Mouse (Mus musculus) hindbrain, embryonic 14.5 days (tissue): ENCODE data around the gene Kif16b. TPM values are rescaled to one million over a fixed set of nuclear protein-coding genes. Genes with fewer than 3 reads are reported as not detected.
A peak's percentile ranks its signal among the peaks of the same experiment; 100 is the strongest.

ENCODE experiments used
- ATAC-seq: fragments of 200-750 bp; cut with Nextera tagmentation; 2 replicates; pipeline ENCODE4 v1.8.0; 2017; ENCODE audit warnings: moderate number of reproducible peaks, mild to moderate bottlenecking, moderate TSS enrichment, moderate library complexity; ENCODE audit not compliant: low FRiP score
- DNase-seq: peaks from one replicate; pipeline ENCODE4 v3.0.0-alpha.2; 2015; ENCODE audit warnings: low spot score
- H3K27ac ChIP-seq: fragments of 300-500 bp; sonication (generic); 2 replicates; pipeline ENCODE4 v1.5.1; 2014; ENCODE audit warnings: mild to moderate bottlenecking, moderate library complexity
- H3K27me3 ChIP-seq: fragments of 300-500 bp; sonication (generic); 2 replicates; pipeline ENCODE4 v1.6.1; 2014; ENCODE audit warnings: mild to moderate bottlenecking, low read length, mixed read lengths; ENCODE audit not compliant: control insufficient read depth, insufficient read depth
- H3K36me3 ChIP-seq: fragments of 300-500 bp; sonication (generic); replicated peaks from 2 replicates; pipeline ENCODE4 v1.6.1; 2014; ENCODE audit not compliant: control insufficient read depth, insufficient read depth
- H3K4me1 ChIP-seq: fragments of 300-500 bp; sonication (generic); replicated peaks from 2 replicates; pipeline ENCODE4 v1.6.1; 2014; ENCODE audit warnings: antibody characterized with exemption, low read length, mixed read lengths; ENCODE audit not compliant: control insufficient read depth, insufficient read depth
- H3K4me2 ChIP-seq: fragments of 300-500 bp; sonication (generic); replicated peaks from 2 replicates; pipeline ENCODE4 v1.6.1; 2014; ENCODE audit warnings: mild to moderate bottlenecking, moderate library complexity
- H3K4me3 ChIP-seq: fragments of 300-500 bp; sonication (generic); replicated peaks from 2 replicates; pipeline ENCODE4 v1.5.1; 2014; ENCODE audit warnings: mild to moderate bottlenecking, low read length
- H3K9ac ChIP-seq: fragments of 300-500 bp; sonication (generic); 2 replicates; pipeline ENCODE4 v1.6.1; 2014
- H3K9me3 ChIP-seq: fragments of 300-500 bp; sonication (generic); 2 replicates; pipeline ENCODE4 v1.6.1; 2016; ENCODE audit warnings: low read length; ENCODE audit not compliant: control insufficient read depth
- WGBS: fragments of 180-500 bp; shearing (Covaris S2); extraction: QIAGEN DNeasy Blood & Tissue Kit; methylation state at CpG from one replicate; pipeline ENCODE4 v1.1.7; 2014; 5-methylcytosine and 5-hydroxymethylcytosine counted together
- polyA plus RNA-seq: library from polyadenylated mRNA; unstranded; fragments of >200 nt; fragmentation: Nextera tagmentation; extraction: Ambion mirVana; gene quantifications from 2 replicates; pipeline ENCODE4 v1.2.1, GENCODE M21; 2014

The Kif16b gene
- polyA plus RNA-seq, 1 experiment from 2014 or later, result 4.5 TPM

DNA sequence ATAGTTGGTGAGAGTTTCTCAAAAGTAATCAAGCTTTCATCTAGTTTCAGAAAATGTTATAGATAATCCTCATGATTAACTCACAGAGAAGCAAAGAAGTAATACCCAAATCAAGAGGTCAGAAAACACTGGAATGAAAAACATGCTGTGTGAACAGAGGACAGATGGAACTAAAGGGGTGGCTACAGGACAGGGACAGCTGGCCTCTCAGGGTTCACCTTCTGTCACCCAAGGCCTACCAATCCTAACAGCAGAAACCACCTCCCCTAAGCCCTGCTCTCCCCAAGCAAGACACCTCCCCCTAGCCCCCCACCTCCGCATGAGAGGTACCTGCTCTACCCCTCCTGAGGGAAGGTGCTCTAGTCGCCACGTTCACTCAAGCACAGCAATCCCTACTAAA lies 66.6 kb downstream of the Kif16b start:
- no peak for DNase-seq
- Histone ChIP-seq H3K4me2 (no peak overlapping the region), H3K9me3 (no peaks in the 10 kb centered on the region), H3K36me3 (no peaks in the 10 kb centered on the region; the same call in 1 of the 2 replicates), H3K9ac (no peak overlapping the region), H3K4me3 (no peak overlapping the region), H3K4me1 (no peaks in the 10 kb centered on the region), H3K27ac (no peak overlapping the region), H3K27me3 (no peaks in the 10 kb centered on the region)
- ATAC-seq, result no peak
- whole genome bisulfite sequencing, result 92% methylated on average over 3 of the region's 3 CpGs

DNA sequence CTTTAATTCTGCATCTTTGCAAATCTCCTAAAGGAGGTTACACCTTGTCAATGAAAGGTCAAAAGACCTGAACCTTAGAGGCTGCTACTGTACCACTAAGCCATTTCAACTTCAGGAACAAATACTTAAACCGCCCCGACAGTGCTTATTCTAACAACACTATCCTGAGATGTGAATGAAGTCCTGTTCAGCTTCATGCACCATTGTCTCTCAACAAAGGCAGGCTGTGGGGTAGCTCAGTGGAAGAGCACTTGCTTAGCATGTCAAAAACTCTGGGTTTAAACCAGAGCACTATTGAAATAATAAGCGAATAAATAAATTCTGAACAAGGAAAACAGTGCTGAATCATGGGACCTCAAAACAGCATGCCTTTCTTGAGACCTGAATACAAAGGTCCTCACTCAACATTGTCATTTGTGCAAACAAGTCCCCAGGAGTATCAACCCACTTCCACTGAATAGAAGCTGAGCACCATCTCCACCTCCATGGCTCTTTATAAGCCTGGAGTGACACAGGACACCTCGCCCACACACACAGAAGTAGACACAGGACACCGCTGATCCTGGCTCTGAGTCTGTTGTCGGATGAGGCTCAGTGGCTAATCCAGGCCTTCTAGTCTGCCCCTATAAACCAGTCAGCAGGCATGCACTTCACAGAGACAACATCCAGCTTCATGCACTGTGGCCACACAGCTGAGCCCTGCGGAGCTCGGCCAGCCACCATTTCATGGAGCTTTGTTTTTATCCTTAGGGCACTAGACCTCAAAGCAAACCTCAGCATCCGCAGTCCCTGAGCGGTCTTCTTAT lies 68.5 kb downstream of the Kif16b start:
- no peak overlapping the region for H3K4me3 ChIP-seq
- no peak overlapping the region for H3K9ac ChIP-seq
- H3K9me3 ChIP-seq, result no peaks in the 10 kb centered on the region
- no peaks in the 10 kb centered on the region for H3K4me1 ChIP-seq
- no peaks in the 10 kb centered on the region; the same call in 1 of the 2 replicates for H3K36me3 ChIP-seq
- H3K27ac ChIP-seq, result no peak overlapping the region
- no peaks in the 10 kb centered on the region for H3K27me3 ChIP-seq
- ATAC-seq (no peak), DNase-seq (no peak)
- H3K4me2 ChIP-seq, result no peak overlapping the region
- 35% methylated on average over 10 of the region's 10 CpGs for WGBS

DNA sequence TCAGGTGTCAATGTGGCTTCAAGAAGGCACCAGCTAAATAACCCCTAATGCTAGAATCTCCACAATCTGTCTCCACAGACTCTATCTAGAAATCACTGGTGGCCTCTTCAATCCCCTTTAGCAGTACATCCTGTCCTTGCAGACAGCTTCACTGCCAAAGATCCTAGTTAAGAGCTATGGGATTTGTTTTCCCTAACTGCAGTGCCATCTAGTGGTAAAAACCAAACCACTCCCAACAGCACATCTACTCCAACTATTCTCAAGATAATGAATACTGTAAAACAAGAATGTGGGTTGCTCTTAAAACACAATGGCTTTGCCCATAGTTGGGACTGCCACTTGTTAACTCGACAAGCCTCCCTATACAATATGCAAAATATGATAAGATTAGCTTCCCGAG lies 88.3 kb downstream of the Kif16b start:
- Histone ChIP-seq H3K9me3 (no peaks in the 10 kb centered on the region), H3K36me3 (no peaks in the 10 kb centered on the region), H3K4me2 (no peak overlapping the region), H3K9ac (no peak overlapping the region), H3K4me3 (no peak overlapping the region), H3K27ac (no peak overlapping the region), H3K27me3 (no peaks in the 10 kb centered on the region), H3K4me1 (no peaks in the 10 kb centered on the region)
- peak; percentile 82; the same call in 1 of the 2 replicates for ATAC-seq
- WGBS, result 41% methylated on average over 2 of the region's 2 CpGs
- peak; percentile 86 for DNase-seq

DNA sequence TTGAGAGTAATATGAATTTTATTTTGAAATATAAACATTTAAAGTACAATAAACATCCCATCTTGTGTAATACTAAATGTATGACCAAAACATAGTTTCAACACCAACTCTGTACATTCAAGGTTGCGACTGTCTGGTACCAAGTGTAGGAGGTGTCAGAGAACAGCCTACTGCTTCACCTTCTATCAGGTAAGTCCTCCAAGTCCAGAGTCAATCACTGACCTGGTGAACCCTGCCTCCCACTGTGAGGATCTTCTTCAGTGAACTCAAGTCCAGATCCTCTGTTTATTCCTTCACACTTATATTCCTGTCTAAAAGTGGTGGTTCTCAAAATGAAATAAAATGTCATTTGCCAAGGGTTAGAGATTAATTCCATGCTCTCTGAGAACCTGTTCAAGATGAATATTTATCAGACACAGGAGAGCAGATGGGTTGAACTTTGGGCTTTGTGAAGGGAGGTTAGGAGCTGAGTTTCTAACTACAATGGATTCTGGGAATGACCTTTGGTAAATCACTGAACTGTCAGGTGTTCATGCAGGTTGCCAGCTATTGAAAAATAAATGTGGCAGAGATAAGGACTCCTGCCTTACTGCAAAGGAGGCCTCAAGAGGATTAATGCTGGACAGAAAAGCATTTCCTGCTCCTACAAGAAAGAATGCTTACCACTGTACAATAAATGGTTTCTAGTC lies 97.4 kb downstream of the Kif16b start:
- Histone ChIP-seq H3K9me3 (no peaks in the 10 kb centered on the region), H3K36me3 (no peaks in the 10 kb centered on the region), H3K27ac (no peak overlapping the region), H3K27me3 (no peaks in the 10 kb centered on the region), H3K4me1 (no peaks in the 10 kb centered on the region), H3K9ac (no peak overlapping the region), H3K4me2 (no peak overlapping the region), H3K4me3 (no peak overlapping the region)
- ATAC-seq (no peak), DNase-seq (no peak)
- WGBS, result 96% methylated on average over 1 of the region's 1 CpGs

DNA sequence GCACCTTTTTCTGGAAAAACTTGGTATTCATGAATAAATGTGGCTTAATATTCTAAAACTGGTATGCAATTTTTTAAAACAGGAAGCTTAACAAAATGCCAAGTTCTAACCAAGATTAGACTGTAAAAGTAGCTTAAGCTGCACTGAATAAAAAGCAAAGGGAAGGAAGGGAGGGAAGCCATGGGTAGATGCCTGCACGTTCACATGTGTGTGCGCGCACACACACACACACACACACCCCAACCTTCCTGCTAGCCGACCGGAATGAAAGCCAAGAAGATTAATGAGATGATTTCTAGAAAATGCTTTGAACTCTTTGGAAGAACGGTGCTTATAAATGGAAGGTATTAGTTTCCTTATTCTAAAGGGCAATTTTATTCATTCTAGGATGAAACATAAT lies 104.0 kb downstream of the Kif16b start:
- Histone ChIP-seq H3K36me3 (no peaks in the 10 kb centered on the region), H3K9me3 (no peaks in the 10 kb centered on the region), H3K9ac (no peak overlapping the region), H3K27ac (no peak overlapping the region), H3K4me3 (no peak overlapping the region), H3K4me2 (no peak overlapping the region), H3K27me3 (no peaks in the 10 kb centered on the region), H3K4me1 (no peaks in the 10 kb centered on the region)
- no peak for DNase-seq
- no peak for ATAC-seq
- 50% methylated on average over 6 of the region's 6 CpGs for WGBS

DNA sequence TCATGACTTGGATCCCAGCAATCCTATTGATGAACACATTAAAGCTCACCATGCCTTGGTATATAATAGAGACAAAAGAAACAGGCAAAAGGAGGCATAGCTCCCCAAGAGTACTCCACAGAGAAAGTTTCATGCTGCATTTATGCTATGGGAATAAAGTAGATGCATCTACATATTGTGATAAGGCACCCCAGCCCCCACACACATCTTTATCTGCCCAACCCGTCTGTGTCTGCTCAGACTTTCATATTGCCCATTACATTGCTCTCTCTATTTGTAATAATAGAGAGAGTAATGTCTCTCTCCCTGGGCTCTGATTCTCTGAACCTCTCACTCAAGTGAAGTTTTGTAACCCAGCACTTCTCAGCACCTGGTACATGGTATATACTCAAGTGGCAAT lies 126.0 kb downstream of the Kif16b start:
- Histone ChIP-seq H3K27ac (no peak overlapping the region), H3K4me1 (0 out of 2 replicates have a peak, but pooled peaks cover under 1% of the 10 kb centered on the region), H3K27me3 (no peaks in the 10 kb centered on the region), H3K4me2 (no peak overlapping the region), H3K9ac (no peak overlapping the region), H3K4me3 (no peak overlapping the region), H3K9me3 (no peaks in the 10 kb centered on the region), H3K36me3 (no peaks in the 10 kb centered on the region)
- ATAC-seq (no peak), DNase-seq (no peak)
- 66% methylated on average over 1 of the region's 1 CpGs for WGBS

DNA sequence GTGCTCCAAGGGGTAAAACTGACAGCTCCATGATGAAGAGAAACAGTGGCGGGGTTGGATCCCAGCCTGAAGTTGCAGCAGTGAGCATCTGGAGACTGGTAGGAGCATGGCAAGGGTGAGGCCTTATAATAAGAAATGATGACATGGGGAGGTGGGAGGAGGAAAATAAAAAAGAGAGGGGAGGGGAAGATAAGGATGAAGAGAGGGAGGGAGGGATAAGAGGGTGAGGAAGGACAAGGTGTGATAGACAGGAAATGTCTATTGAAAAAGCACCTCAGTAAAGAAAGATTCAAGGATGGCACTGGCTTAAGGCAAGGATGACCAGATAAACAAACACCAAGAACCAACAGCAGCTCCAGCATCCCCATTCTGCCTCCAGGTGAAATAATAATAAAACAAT lies 126.6 kb downstream of the Kif16b start:
- Histone ChIP-seq H3K4me1 (peaks cover 6% of the 10 kb centered on the region), H3K4me2 (no peak overlapping the region), H3K27ac (no peak overlapping the region), H3K27me3 (no peaks in the 10 kb centered on the region), H3K9me3 (no peaks in the 10 kb centered on the region), H3K9ac (no peak overlapping the region), H3K4me3 (no peak overlapping the region), H3K36me3 (no peaks in the 10 kb centered on the region)
- WGBS, result 82% methylated on average over 1 of the region's 1 CpGs
- DNase-seq (no peak), ATAC-seq (no peak)

DNA sequence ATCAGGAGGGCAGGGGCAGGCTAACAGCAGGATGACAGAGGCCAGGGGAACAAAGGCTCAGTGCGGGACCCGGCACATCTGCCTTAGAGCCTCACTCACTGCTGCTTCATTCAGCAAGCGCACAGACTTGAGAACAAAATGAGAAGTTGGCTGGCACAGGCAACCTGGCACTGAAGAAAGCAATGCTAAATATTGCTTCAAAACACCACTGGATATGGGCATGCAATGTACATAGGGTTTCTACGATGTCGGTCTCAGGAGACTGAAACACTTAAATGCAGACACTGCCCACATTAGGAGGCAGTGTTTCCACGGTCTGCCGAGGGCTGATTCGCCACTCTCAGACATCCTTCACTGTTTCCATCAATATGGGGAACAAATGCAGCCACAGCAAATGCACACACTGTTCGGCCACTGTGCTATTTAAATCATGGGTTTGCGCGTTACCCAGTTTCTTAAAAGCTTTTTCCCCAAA lies 131.6 kb downstream of the Kif16b start:
- Histone ChIP-seq H3K36me3 (no peaks in the 10 kb centered on the region), H3K27me3 (no peaks in the 10 kb centered on the region), H3K4me3 (no peak overlapping the region), H3K9me3 (no peaks in the 10 kb centered on the region), H3K9ac (peak overlapping the region; percentile 28; the same call in 1 of the 2 replicates), H3K4me2 (peak overlapping the region; percentile 2), H3K4me1 (peaks cover 11% of the 10 kb centered on the region), H3K27ac (peak overlapping the region; percentile 23; the same call in 1 of the 2 replicates)
- WGBS, result 45% methylated on average over 11 of the region's 11 CpGs
- DNase-seq (no peak), ATAC-seq (peak; percentile 68; the same call in 1 of the 2 replicates)

DNA sequence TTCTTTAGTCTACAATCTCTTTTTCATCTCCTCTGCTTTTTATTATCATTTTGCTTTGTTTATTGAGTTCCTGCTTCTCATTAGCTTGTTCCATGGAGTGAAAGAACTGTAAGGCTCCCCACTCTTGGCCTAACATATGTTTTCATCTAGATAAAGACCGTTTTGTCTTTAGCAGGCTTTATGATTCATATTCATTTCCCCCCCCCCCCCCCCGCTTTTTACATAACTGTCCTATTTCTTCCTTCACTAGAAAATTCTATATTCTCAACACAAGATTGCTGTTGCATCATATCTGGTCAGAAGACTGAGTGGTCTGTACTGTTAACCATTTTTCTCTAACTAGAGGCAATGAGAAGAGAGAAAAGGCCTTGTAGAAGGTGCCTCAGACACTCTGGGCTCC lies 137.1 kb downstream of the Kif16b start:
- ATAC-seq (no peak), DNase-seq (no peak)
- no peaks in the 10 kb centered on the region for H3K9me3 ChIP-seq
- H3K4me3 ChIP-seq, result no peak overlapping the region
- H3K4me1 ChIP-seq, result no peaks in the 10 kb centered on the region
- no peak overlapping the region for H3K9ac ChIP-seq
- no peak overlapping the region for H3K4me2 ChIP-seq
- no peak overlapping the region for H3K27ac ChIP-seq
- no peaks in the 10 kb centered on the region for H3K27me3 ChIP-seq
- 77% methylated on average over 2 of the region's 2 CpGs for WGBS
- H3K36me3 ChIP-seq, result no peaks in the 10 kb centered on the region
